Mouse (Mus musculus): ENCODE data around the gene Paf1.

- no peak for TF ChIP-seq CTCF (IDR thresholded peaks at IDR 0.05; ENCODE audit: low read depth)
- no peak for TF ChIP-seq EP300 (IDR thresholded peaks at IDR 0.05; ENCODE audit: low read depth)
These were observed 16.6 kb upstream of the Paf1 start for GRCm38 (mm10) chr7:28376011-28376771.

All from liver, embryonic 14.5 days (tissue).